Mouse (Mus musculus) T-helper 2 cell (primary cell): ENCODE measurements at regions not wholly inside any gene's neighbourhood (a gene's known extent, or its start where the extent isn't known, plus 50 kb on each side); places are given as distances from the start of the nearest gene placed in this dataset.

Experiments
- in situ Hi-C: fragments of 300-600 bp; cut with MboI, MseI; formaldehyde crosslinking; loops from one replicate; pipeline ENCODE4 v1.15.1; 2025; ENCODE audit warnings: high pct_unique_total_duplicates

- in situ Hi-C loops: loop anchor here (5.0 kb wide), 1 partner anchor 224 kb away; the partner anchor contains the start of gene Teddm1a
Measured at GRCm38 (mm10) chr1:154116188-154116710, 84.7 kb upstream of the Zfp648 start.

GRCm38 (mm10) chr1:154117346-154117687 is 83.7 kb upstream of the Zfp648 start:
- in situ Hi-C loops: loop anchor here (5.0 kb wide), 1 partner anchor 225 kb away; the partner anchor contains the start of gene Teddm1a

- in situ Hi-C loops: loop anchor here (5.0 kb wide), 1 partner anchor 226 kb away; the partner anchor contains the start of gene Teddm1a
Measured at GRCm38 (mm10) chr1:154117688-154118373, 83.2 kb upstream of the Zfp648 start.

- in situ Hi-C loops: loop anchor here (5.0 kb wide), 1 partner anchor 226 kb away; the partner anchor contains the start of gene Teddm1a
Measured at GRCm38 (mm10) chr1:154118374-154119004, 82.5 kb upstream of the Zfp648 start.

- in situ Hi-C loops: loop anchor here (5.0 kb wide), 1 partner anchor 227 kb away; the partner anchor contains the start of gene Teddm1a
Measured at GRCm38 (mm10) chr1:154119611-154120010, 81.4 kb upstream of the Zfp648 start.

GRCm38 (mm10) chr1:154120693-154121092 is 80.3 kb upstream of the Zfp648 start:
- in situ Hi-C loops: no loop called here

GRCm38 (mm10) chr1:154124981-154125380 is 76.0 kb upstream of the Zfp648 start:
- in situ Hi-C loops: no loop called here

GRCm38 (mm10) chr1:154126487-154126886 is 74.5 kb upstream of the Zfp648 start:
- in situ Hi-C loops: no loop called here

- in situ Hi-C loops: no loop called here
Measured at GRCm38 (mm10) chr1:154139488-154139887, 61.5 kb upstream of the Zfp648 start.

- in situ Hi-C loops: no loop called here
Measured at GRCm38 (mm10) chr1:154143691-154144090, 57.3 kb upstream of the Zfp648 start.

- in situ Hi-C loops: no loop called here
Measured at GRCm38 (mm10) chr1:154147001-154147571, 53.9 kb upstream of the Zfp648 start.

- in situ Hi-C loops: no loop called here
Measured at GRCm38 (mm10) chr1:154148948-154149347, 52.0 kb upstream of the Zfp648 start.

GRCm38 (mm10) chr1:154149431-154150143 is 51.4 kb upstream of the Zfp648 start:
- in situ Hi-C loops: no loop called here

- in situ Hi-C loops: no loop called here
Measured at GRCm38 (mm10) chr1:154150167-154150851, 50.7 kb upstream of the Zfp648 start.
